Mouse (Mus musculus): ENCODE measurements around the gene Scn3a. TPM values are rescaled to one million over a fixed set of nuclear protein-coding genes. Genes with fewer than 3 reads are reported as not detected.
"Not testable (repeated sequence)": the region's sequence is repeated elsewhere in the genome, so short reads cannot be mapped to it uniquely, and the experiment has no call there.

The Scn3a gene
- total RNA-seq, 2 experiments from 2014 or later = 29.4 to 35.4 TPM

- no peak for DNase-seq (ENCODE audit: low spot score in 2 of 2)
Measured at GRCm38 (mm10) chr2:65508217-65508616, 59.2 kb downstream of the Scn3a start.

DNA sequence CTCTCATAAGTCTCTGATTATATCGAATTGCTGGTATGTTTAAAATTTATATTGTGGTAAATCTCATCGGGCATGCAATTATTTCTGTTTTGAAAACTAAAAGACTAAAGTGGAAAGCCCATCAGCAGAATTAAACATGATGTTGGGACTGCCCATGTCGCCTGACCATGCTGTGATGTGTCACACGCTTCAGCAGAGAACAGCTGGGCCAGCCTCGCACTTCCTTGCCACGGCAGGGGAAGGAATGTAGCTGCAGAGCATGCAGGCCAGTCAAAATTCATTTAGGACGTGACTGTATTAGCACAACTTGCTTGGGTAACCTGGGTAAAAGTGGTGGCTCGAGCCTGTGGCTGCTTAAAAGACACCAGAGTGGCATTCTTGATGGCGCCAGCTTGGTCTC, 77.0 kb downstream of the Scn3a start:
- no peak for DNase-seq (ENCODE audit: low spot score in 2 of 2)

- DNase-seq (ENCODE audit: low spot score in 2 of 2) = peak in 1 of 2 experiments; percentile 13
Measured at GRCm38 (mm10) chr2:65483434-65483833, 84.0 kb downstream of the Scn3a start.

- DNase-seq (ENCODE audit: low spot score in 2 of 2) = no peak
Measured at GRCm38 (mm10) chr2:65481007-65481672, 86.3 kb downstream of the Scn3a start.

GRCm38 (mm10) chr2:65471311-65471882, 96.0 kb downstream of the Scn3a start:
- peak; percentile 4 to 22 for DNase-seq (ENCODE audit: low spot score in 2 of 2)

GRCm38 (mm10) chr2:65465694-65466093, 101.7 kb downstream of the Scn3a start:
- no peak for DNase-seq (ENCODE audit: low spot score in 2 of 2)

GRCm38 (mm10) chr2:65453763-65454162, 113.7 kb downstream of the Scn3a start:
- DNase-seq (ENCODE audit: low spot score in 2 of 2) = no peak

DNA sequence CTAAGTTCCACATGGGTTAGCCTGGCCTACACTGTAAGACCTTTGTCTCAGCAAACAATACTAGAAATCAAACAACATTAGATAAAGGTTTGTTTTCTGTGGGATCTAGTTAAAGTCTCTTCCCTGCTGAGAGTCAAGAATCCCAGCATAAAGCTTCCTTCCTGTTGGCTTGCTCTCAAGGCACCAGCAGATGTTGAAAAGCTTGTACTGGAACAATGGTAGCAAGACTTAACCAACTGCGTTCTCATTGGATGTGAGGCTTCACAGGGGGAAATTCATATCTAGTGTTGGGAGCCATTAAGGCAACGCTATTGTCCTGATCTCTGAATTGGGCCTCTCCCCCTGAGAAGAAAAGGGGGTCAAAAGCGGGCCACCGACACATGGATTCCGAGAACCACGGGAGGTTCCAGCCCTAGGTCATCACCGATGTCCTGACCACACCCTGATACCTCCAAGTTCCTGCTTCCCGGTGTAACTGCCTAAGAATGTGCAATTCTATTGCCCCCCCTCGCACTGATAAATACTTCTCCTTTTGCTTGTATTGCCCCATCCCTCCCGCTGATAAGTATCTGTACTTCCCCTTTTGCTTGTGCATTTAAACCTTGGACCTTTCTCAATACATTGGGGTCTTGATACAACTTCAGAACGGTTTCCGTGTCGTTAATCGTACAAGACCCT, 115.9 kb downstream of the Scn3a start:
- DNase-seq (ENCODE audit: low spot score in 2 of 2) = not testable (repeated sequence)

GRCm38 (mm10) chr2:65450449-65451360, 116.7 kb downstream of the Scn3a start:
- DNase-seq (ENCODE audit: low spot score in 2 of 2) = no peak

DNA sequence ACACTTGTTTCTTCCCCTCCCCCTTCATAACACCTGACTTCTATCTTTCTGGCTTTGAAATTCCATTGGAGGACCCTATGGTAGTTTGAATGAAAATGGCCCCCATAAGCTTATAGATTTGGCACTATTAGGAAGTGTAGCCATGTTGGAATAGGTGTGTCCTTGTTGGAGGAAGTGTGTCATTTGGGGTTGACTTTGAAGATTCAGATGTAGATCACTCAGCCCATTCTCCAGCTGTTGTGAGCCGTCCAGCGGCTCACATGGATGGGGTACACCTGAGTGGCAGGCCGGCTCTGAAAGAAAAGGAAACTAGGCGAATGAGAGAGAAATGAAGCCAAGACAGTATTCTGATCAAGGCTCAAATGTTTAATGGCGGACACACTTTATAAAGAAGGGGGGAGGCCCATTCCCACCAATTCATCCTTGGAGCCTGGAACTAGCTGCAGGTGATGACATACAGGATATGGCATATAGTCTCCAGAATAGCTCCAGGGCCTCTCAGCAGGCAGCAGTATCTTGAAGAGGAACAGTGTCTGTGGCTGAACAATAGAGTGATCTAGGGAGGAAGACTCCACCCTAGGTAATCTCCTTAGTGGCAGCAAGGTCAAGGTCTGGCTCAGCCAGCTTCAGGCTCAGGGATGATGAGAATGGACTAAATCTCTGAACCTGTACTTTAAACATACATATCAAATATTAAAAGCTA, 118.2 kb downstream of the Scn3a start:
- DNase-seq (ENCODE audit: low spot score in 2 of 2) = no peak

GRCm38 (mm10) chr2:65443082-65443481, 124.3 kb downstream of the Scn3a start:
- no peak for DNase-seq (ENCODE audit: low spot score in 2 of 2)

DNA sequence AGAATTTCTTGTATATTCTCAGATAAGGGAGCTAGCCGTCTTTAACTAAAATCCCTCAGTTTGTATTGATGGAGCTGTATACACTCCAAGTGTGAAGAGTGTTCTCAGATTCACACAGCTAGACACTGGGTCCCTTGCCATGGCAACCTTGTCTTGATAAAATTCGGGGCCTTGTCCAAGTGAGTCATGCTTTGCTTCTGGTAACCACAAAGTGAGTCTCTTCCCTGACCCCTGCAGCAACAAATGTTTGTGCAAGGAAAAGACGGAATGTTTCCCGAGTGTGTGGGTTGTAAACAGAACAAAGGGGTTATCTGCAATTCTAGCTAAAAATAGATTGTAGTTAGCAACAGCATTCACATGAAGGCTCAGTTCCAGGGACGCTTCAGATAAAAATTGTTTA, 125.9 kb downstream of the Scn3a start:
- DNase-seq (ENCODE audit: low spot score in 2 of 2) = peak in 1 of 2 experiments; percentile 12

- DNase-seq (ENCODE audit: low spot score in 2 of 2) = peak in 1 of 2 experiments; percentile 16
Measured at GRCm38 (mm10) chr2:65441110-65441509, 126.3 kb downstream of the Scn3a start.

DNA sequence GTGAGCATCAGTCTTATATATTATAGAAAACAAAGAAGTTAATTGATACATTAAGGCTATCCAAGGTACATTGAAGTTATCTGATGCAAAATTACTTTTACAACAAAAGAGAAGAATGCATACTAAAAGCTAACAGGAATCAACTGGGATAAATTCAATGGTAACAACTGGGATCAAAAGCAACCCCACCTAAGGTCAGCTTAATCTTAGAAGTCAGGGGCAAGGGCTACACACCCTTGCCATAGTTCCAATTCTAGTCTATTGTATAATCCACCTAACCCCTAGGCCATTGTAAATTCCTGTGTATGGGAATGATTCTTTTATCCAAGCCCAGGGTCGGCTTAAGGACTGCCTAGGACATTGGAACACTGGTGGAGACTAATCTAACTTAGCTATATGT, 130.5 kb downstream of the Scn3a start:
- DNase-seq (ENCODE audit: low spot score in 2 of 2) = no peak

- DNase-seq (ENCODE audit: low spot score in 2 of 2) = no peak
Measured at GRCm38 (mm10) chr2:65423501-65423900, 143.9 kb downstream of the Scn3a start.

DNA sequence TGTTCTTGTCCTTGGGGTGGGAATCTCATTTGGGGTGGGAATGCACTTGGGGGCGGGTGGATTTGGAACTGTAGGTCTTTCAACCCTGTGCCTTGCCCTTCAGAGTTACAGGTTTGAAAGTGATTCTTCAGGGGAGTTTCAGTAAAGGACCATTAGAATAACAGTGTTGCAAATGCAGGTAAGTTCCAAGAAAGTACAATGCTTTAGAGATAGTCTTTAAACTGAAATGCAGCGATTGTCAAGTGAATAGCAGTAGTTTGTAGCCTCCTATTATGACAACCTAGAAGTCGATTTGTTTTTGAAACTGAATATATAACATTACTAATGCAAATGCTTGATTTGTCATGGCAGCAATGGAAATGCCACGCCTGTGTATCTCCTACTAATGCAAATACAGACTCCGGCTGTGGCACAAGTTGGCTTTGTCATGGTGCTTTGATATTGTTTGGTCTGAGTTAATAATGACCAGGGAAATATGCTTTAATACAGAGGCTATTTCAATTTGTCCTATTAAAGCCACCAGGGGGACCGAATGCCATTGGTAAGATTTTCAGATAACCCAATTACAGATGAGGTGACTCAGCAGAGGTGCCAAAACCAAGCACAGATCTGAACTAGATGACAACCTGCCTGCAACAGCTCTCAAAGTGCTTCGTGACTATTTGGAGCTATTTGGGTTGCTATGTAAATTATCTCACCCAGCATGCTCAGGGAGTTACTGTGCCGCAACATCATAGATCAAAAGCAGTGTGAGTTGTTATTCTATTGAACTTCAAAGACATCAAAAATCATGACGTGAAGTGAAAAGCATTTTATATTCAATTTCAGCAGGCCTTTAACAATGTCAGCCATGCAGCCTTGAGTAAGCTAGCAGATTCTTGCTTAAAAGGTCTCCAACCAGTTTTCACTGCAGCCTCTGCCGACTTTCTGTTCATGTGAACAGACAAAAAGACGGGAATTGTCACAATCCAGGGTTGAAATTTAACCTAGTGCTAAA, 145.9 kb downstream of the Scn3a start:
- DNase-seq (ENCODE audit: low spot score in 2 of 2) = no peak

GRCm38 (mm10) chr2:65418608-65419007, 148.8 kb downstream of the Scn3a start:
- DNase-seq (ENCODE audit: low spot score in 2 of 2) = no peak

DNA sequence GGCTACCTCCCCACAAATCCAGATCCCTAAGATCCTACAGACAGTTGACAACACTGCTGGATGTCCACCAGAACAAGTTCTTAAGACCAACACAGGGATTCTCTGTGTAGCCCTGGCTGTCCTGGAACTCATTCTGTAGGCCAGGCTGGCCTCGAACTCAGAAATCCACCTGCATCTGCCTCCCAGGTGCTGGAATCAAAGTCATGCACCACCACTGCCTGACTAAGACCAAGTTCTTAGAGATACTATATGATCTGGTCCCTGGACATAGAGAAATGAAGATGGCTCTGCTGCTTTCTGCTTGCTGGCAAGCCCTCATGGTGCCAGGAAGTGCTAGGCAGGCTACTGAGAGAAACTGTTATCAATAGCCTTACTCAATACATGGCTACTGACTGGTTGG, 150.9 kb downstream of the Scn3a start:
- DNase-seq (ENCODE audit: low spot score in 2 of 2) = no peak

- DNase-seq (ENCODE audit: low spot score in 2 of 2) = no peak
Measured at GRCm38 (mm10) chr2:65415294-65415693, 152.1 kb downstream of the Scn3a start.

Data from left cerebral cortex, adult 18-20 months (tissue).